Mouse (Mus musculus) embryonic facial prominence, embryonic 13.5 days (tissue): ENCODE data around the gene Alkbh6. TPM values are rescaled to one million over a fixed set of nuclear protein-coding genes. Genes with fewer than 3 reads are reported as not detected.

Source experiments
- ATAC-seq: fragments of 200-750 bp; cut with Nextera tagmentation; 2 replicates; pipeline ENCODE4 v1.8.0; 2017; ENCODE audit warnings: low read depth; ENCODE audit not compliant: insufficient number of reproducible peaks, insufficient read depth, low FRiP score, low TSS enrichment
- H3K27ac ChIP-seq: fragments of 300-500 bp; sonication (generic); 2 replicates; pipeline ENCODE4 v1.5.1; 2015; ENCODE audit warnings: moderate library complexity, mild to moderate bottlenecking, inconsistent platforms
- H3K27me3 ChIP-seq: fragments of 300-500 bp; sonication (generic); 2 replicates; pipeline ENCODE4 v1.6.1; 2015; ENCODE audit warnings: mild to moderate bottlenecking, inconsistent platforms
- H3K36me3 ChIP-seq: fragments of 300-500 bp; sonication (generic); 2 replicates; pipeline ENCODE4 v1.6.1; 2015; ENCODE audit warnings: mild to moderate bottlenecking, inconsistent platforms
- H3K4me1 ChIP-seq: fragments of 300-500 bp; sonication (generic); 2 replicates; pipeline ENCODE4 v1.6.1; 2015; ENCODE audit warnings: inconsistent platforms
- H3K4me2 ChIP-seq: fragments of 300-500 bp; sonication (generic); 2 replicates; pipeline ENCODE4 v1.6.1; 2015; ENCODE audit warnings: moderate library complexity, mild to moderate bottlenecking, inconsistent platforms
- H3K4me3 ChIP-seq: fragments of 300-500 bp; sonication (generic); 2 replicates; pipeline ENCODE4 v1.5.1; 2015; ENCODE audit warnings: mild to moderate bottlenecking, inconsistent platforms
- H3K9ac ChIP-seq: fragments of 300-500 bp; sonication (generic); 2 replicates; pipeline ENCODE4 v1.6.1; 2015; ENCODE audit warnings: mild to moderate bottlenecking, inconsistent platforms
- H3K9me3 ChIP-seq: fragments of 300-500 bp; sonication (generic); 2 replicates; pipeline ENCODE4 v1.6.1; 2016; ENCODE audit warnings: inconsistent platforms
- WGBS: fragments of 180-500 bp; shearing (Covaris S2); methylation state at CpG from one replicate; pipeline ENCODE4 v1.1.7; 2015; ENCODE audit warnings: mixed read lengths; 5-methylcytosine and 5-hydroxymethylcytosine counted together
- polyA plus RNA-seq: library from polyadenylated mRNA; unstranded; fragments of >200 nt; fragmentation: Nextera tagmentation; extraction: Ambion mirVana; gene quantifications from 2 replicates; pipeline ENCODE4 v1.2.1, GENCODE M21; 2015

The Alkbh6 gene
- polyA plus RNA-seq, 1 experiment from 2014 or later, result 104 TPM

DNA sequence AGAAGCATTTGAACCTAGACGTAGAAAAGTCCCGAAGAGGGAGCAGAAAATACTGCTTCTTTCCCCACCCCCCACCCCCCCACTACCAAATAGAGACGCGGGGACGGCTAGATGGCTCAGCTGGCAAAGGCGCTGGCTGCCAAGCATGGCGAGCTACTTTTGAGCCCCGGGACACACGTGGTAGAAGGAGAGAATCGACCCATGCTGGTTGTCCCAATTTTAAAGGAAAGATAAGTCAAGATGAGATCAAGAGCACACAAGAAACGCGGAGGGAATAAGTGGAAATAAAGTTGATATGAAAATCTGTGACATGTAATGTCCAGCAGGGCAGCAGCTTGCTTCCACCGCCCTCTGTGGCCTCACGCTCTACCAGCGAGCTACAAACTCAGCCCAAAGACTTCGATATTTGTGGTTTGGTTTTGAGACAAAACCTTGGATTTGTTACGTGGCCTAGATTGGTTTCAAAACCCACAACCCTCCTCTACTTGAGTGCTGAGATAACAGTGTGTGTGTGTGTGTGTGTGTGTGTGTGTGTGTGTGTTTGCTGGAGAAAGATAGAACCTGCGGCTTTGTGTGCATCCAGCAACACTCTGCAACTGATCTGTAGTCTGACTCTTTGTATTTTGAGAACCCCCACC is 24.2 kb downstream of the Alkbh6 start:
- no peak overlapping the region for H3K4me3 ChIP-seq
- H3K9ac ChIP-seq, result no peak overlapping the region
- peaks cover 20% of the 10 kb centered on the region for H3K4me1 ChIP-seq
- peaks cover 26% of the 10 kb centered on the region for H3K27me3 ChIP-seq
- 64% methylated on average over 18 of the region's 18 CpGs for WGBS
- no peak overlapping the region for H3K27ac ChIP-seq
- ATAC-seq, result no peak
- no peaks in the 10 kb centered on the region for H3K9me3 ChIP-seq
- H3K36me3 ChIP-seq, result no peaks in the 10 kb centered on the region
- peak overlapping the region; percentile 37; the same call in 1 of the 2 replicates for H3K4me2 ChIP-seq

DNA sequence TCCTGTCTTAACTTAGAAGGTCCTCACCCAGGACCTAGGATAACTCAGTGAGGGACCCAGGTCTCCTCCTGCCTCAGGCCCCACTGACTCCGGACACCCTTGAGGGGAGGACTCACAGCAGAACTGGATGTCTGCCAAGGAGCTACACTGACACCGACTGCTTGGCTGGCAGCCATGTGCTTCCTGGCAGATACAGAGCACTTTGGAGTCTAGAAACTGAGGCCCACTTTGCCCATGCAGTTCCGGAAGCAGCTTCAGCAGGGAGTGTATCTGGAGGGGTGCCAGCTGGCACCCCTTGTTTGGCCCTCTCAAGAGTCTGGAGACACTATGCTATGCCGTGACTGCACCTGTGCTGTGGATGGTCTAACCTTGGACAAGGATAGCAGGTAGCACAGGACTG is 24.9 kb downstream of the Alkbh6 start:
- Histone ChIP-seq H3K9ac (peak overlapping the region; percentile 51; the same call in 1 of the 2 replicates), H3K4me2 (no peak overlapping the region; the same call in 1 of the 2 replicates), H3K4me3 (no peak overlapping the region), H3K27ac (peak overlapping the region; percentile 28; the same call in 1 of the 2 replicates), H3K9me3 (no peaks in the 10 kb centered on the region), H3K27me3 (peaks cover 26% of the 10 kb centered on the region), H3K36me3 (no peaks in the 10 kb centered on the region), H3K4me1 (peaks cover 20% of the 10 kb centered on the region)
- 29% methylated on average over 4 of the region's 4 CpGs for WGBS
- 0 out of 2 replicates have a peak, but pooled peaks have one; percentile 11 for ATAC-seq

DNA sequence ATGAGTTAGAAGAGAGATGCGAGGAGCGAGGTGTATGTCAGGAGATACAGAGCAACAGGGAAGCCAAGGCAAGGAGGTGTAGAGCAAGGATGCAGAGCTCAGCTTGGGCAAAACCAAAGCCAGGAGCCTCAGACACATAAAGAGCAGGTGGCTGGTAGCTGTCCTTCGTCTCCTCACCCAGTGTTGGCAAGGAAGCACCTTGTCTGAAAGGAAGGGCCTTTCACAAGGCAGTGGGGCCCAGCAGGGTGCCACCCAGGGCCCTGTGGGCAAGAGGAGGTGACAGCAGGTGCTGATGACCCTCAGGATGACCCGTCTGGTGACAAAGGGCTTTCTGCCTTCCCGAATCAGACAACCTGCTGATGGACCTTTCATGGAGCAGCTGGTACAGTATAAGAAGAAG is 26.0 kb downstream of the Alkbh6 start:
- Histone ChIP-seq H3K27ac (no peak overlapping the region), H3K27me3 (peaks cover 26% of the 10 kb centered on the region), H3K36me3 (no peaks in the 10 kb centered on the region), H3K4me3 (no peak overlapping the region), H3K4me2 (no peak overlapping the region), H3K9ac (no peak overlapping the region), H3K4me1 (peaks cover 20% of the 10 kb centered on the region), H3K9me3 (no peaks in the 10 kb centered on the region)
- ATAC-seq, result no peak
- 69% methylated on average over 5 of the region's 5 CpGs for WGBS

DNA sequence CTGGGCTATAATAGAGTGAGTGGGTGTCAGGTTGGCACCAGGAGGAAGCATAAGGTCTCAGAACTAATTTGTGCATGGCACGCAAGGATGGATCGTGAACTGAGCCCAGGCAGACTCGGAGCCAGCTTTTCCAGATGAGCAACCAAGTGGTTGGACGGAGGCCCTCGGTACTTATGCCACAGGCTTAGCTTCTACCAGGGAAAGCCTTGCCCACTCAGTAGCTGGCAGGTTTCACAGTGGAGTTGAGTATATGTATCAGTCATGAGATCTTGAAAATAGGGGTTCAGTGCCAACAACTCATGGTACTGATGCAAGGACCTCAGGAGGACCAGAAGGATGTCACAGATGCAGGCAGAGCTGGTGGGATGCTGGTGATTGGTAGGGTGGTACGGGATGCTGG is 27.2 kb downstream of the Alkbh6 start:
- no peak overlapping the region for H3K9ac ChIP-seq
- no peaks in the 10 kb centered on the region for H3K9me3 ChIP-seq
- 79% methylated on average over 6 of the region's 6 CpGs for whole genome bisulfite sequencing
- H3K27ac ChIP-seq, result no peak overlapping the region
- H3K27me3 ChIP-seq, result peaks cover 26% of the 10 kb centered on the region
- no peak overlapping the region for H3K4me2 ChIP-seq
- H3K4me1 ChIP-seq, result peaks cover 20% of the 10 kb centered on the region
- no peaks in the 10 kb centered on the region for H3K36me3 ChIP-seq
- no peak overlapping the region for H3K4me3 ChIP-seq
- ATAC-seq, result no peak

DNA sequence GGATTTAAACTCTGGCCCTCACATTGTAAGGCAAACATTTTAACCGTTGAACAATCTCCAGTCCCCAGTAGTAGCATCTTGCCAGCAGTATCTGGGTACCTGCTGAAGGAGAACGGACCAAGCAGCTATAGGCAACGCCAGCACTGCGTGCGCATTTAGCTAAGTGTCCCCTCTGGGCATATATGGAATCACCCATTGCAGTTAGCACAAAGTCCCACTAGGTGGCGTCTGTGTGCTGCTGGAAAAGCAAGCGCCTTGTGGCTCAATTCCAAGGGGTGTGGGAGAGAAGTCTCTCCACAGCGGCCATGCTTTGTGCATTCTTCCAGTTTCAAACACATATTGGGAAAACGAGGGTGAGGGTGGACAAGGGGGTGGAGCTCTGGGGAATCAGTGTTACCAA is 27.9 kb downstream of the Alkbh6 start:
- 2% methylated on average over 9 of the region's 9 CpGs for WGBS
- no peaks in the 10 kb centered on the region for H3K36me3 ChIP-seq
- no peaks in the 10 kb centered on the region for H3K9me3 ChIP-seq
- H3K27me3 ChIP-seq, result peaks cover 26% of the 10 kb centered on the region
- no peak overlapping the region; the same call in 1 of the 2 replicates for H3K4me2 ChIP-seq
- no peak for ATAC-seq
- peaks cover 20% of the 10 kb centered on the region for H3K4me1 ChIP-seq
- no peak overlapping the region for H3K4me3 ChIP-seq
- H3K27ac ChIP-seq, result no peak overlapping the region
- no peak overlapping the region for H3K9ac ChIP-seq

DNA sequence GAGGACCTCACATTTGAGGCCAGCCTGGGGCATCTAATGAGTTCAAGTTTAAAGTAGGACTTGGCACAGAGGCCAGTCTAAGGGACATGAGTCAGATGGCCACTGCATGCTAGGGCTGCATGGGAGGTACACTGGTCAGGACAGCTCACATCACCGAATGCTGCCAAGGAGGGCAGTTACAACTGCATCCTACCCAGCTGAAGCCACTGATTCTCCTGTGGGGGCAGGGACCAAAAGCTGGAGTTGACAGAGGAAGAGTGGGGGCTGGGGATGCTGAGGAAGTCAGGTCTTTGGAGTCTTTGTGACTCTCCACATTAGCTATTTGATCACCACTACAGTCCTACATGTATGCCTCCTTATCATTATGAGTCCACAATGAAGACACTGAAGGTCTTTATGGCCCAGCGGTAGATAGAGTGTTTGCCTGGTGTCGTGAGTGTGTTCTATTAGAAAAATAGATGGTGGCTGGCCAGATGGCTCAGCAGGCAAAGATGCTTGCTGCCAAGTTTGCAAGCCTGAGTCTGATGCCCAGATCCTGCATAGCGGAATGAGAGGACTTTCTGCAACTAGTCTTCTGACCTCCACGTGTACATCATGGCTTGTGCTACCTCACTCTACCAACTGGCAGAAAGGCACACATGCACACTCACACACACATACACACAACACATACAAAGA is 31.1 kb downstream of the Alkbh6 start:
- H3K9me3 ChIP-seq, result no peaks in the 10 kb centered on the region
- H3K4me2 ChIP-seq, result no peak overlapping the region
- H3K4me1 ChIP-seq, result peaks cover 10% of the 10 kb centered on the region; the same call in 1 of the 2 replicates
- no peak overlapping the region for H3K4me3 ChIP-seq
- H3K36me3 ChIP-seq, result no peaks in the 10 kb centered on the region
- no peak overlapping the region for H3K9ac ChIP-seq
- WGBS, result 74% methylated on average over 5 of the region's 5 CpGs
- peaks cover 22% of the 10 kb centered on the region for H3K27me3 ChIP-seq
- no peak overlapping the region for H3K27ac ChIP-seq
- no peak for ATAC-seq

DNA sequence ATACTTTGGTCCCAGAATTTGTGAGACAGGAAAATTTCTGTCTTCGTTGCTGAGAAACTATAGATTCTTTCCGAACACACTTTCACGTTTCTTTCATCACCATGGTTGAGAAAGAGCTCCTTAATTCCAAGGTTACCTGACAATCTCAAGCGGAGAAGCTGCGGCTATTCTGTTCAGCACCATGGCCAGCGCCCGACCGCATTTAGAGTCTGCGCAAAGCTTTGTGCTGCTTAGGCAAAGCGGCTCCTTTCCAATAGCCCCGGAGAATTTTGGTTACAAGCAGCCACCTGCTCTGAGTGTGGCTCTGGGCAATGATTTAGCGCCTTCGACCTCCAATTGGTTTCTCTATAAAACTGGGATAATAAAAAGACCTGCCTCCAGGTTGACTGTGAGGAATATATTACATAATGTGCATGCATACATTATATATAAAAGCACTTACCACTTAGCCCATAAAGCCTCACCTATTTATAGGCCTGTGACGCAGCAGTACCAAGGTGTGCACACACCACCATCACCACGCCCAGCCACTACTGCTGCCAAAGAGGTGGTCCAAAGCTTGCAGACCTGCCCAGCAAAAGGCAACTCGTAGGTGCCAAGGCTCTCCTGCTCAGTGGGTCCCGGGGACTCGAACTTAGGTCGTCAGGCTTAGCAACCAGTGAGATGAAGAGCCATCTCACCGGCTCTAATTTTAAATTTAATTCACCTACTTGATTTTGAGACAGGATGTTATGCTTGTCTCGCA is 38.3 kb downstream of the Alkbh6 start:
- 27% methylated on average over 21 of the region's 21 CpGs for WGBS
- Histone ChIP-seq H3K9me3 (no peaks in the 10 kb centered on the region), H3K4me2 (no peak overlapping the region), H3K36me3 (no peaks in the 10 kb centered on the region), H3K4me1 (peaks cover 9% of the 10 kb centered on the region), H3K27ac (no peak overlapping the region), H3K4me3 (no peak overlapping the region), H3K9ac (no peak overlapping the region), H3K27me3 (peaks cover 38% of the 10 kb centered on the region)
- no peak for ATAC-seq

DNA sequence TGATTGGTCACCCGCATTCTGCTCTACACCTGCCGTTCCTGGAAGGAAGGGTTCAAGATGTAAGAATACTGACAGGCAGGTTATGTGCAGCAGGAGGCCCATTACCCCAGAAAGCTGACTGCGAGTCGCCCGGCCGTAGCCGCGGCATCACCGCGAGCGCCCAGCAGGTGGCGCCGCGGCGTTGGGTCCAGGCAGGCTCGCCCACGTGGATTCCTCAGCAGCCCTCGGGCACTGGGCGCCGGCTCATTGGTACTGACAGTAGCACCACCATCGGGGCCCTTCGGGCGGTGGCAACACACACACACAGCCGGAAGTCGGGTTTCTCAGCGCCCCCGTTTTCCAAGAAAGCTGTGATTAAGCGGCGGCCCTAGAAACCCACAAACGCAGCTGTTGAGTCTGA is 39.3 kb downstream of the Alkbh6 start:
- Histone ChIP-seq H3K4me3 (0 out of 2 replicates have a peak overlapping the region, but pooled peaks have one; percentile 10), H3K9me3 (no peaks in the 10 kb centered on the region), H3K4me1 (peaks cover 9% of the 10 kb centered on the region), H3K36me3 (no peaks in the 10 kb centered on the region), H3K27ac (no peak overlapping the region), H3K4me2 (peak overlapping the region; percentile 38), H3K27me3 (peaks cover 38% of the 10 kb centered on the region), H3K9ac (0 out of 2 replicates have a peak overlapping the region, but pooled peaks have one; percentile 6)
- peak; percentile 45; the same call in 1 of the 2 replicates for ATAC-seq
- 1% methylated on average over 30 of the region's 30 CpGs for WGBS

DNA sequence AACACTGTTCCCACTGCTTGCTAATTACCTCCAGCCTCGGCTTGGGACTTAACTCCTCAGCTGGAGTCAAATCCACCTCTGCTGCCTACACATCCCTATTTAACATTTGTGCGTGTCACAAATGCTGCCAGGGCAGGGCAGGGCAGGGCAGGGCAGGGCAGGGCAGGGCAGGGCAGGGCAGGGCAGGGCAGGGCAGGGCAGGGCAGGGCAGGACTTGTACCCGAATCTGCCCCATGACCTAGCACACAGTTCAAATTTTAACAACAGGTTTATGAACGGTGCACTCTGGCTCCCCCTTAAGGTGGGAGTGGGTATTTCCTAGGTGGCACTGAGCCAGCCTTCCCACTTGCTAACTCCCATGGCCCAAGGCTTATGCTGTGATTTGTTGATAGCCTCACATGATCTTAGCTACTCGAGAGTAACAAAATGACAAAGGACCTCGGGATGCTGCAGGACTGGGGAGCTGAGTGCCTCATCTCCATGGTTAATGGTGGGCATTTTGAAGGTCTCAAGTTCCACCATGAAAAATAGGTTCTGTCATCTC is 44.8 kb downstream of the Alkbh6 start:
- H3K4me2 ChIP-seq, result no peak overlapping the region
- no peak overlapping the region for H3K27ac ChIP-seq
- H3K4me1 ChIP-seq, result 0 out of 2 replicates have a peak, but pooled peaks cover 8% of the 10 kb centered on the region
- no peaks in the 10 kb centered on the region for H3K9me3 ChIP-seq
- peaks cover 18% of the 10 kb centered on the region for H3K27me3 ChIP-seq
- 13% methylated on average over 6 of the region's 6 CpGs for WGBS
- no peak overlapping the region for H3K9ac ChIP-seq
- no peak overlapping the region for H3K4me3 ChIP-seq
- ATAC-seq, result no peak
- peaks cover 21% of the 10 kb centered on the region for H3K36me3 ChIP-seq

DNA sequence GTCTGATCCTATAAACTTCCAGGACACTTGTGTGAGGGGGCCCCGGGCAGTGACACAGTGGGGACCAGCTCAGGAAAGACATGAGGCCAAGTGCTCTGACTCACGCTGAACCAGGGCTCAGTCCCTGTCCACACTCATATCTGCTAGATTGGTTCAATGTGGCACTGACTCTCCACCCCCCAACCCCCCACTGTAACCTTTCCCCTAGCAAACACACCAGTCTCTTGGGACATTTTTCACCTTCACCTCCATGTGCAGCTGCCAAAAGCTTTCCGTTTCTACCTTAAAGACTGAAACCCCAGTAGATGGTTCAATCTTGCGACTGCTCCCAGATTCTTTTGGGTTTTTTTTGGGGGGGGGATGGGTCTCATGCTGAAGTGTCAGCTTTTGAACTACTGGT is 45.5 kb downstream of the Alkbh6 start:
- Histone ChIP-seq H3K36me3 (peaks cover 22% of the 10 kb centered on the region), H3K27me3 (peaks cover 10% of the 10 kb centered on the region), H3K27ac (no peak overlapping the region), H3K9me3 (no peaks in the 10 kb centered on the region), H3K4me2 (no peak overlapping the region), H3K9ac (no peak overlapping the region), H3K4me1 (peaks cover 8% of the 10 kb centered on the region; the same call in 1 of the 2 replicates), H3K4me3 (no peak overlapping the region)
- no peak for ATAC-seq
- 67% methylated on average over 4 of the region's 4 CpGs for WGBS

DNA sequence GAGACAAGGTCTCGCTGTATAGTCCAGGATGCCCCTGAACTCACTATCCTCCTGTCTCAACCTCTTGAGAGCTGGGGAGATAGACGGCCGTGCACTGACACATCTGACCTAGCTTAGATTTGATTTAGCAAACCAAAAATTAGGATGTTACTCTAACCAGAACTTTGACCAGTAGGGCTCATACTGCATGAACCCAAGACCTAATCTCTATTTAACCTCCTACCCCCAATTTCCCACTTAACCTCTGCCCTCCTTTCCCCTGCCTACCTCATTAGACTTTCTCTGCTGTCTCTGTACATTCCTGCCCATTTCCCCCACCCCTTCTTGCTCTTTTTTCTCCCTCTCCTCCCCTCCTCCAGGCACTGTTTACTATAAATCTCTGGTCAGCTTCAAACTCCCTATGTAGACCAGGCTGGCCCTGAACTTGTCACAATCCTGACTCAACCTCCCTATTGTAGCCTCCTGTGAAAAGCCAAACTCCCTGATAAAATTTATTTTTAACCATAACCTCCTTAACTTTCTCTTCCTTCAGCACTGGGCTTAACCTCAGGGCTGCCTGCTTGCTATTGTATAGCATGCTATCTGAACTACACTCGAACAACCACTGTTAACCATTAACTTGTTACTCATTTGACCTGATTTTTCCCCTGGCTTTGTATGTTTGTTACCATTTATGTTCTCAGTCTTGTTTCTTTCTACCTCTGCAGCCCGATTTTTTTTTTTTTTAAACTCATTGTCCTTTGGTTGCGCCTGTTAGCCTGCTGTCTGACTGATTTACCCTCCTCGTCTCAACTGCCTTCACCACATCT is 50.1 kb downstream of the Alkbh6 start:
- H3K9me3 ChIP-seq, result no peaks in the 10 kb centered on the region
- ATAC-seq, result no peak
- H3K9ac ChIP-seq, result 0 out of 2 replicates have a peak overlapping the region, but pooled peaks have one; percentile 32
- no peak overlapping the region for H3K4me3 ChIP-seq
- H3K27me3 ChIP-seq, result no peaks in the 10 kb centered on the region; the same call in 1 of the 2 replicates
- H3K36me3 ChIP-seq, result peaks cover 39% of the 10 kb centered on the region
- 54% methylated on average over 7 of the region's 7 CpGs for WGBS
- no peak overlapping the region for H3K4me2 ChIP-seq
- no peak overlapping the region for H3K27ac ChIP-seq
- H3K4me1 ChIP-seq, result peaks cover 31% of the 10 kb centered on the region
